Mouse (Mus musculus) liver, embryonic 11.5 days (tissue): Measurements from ENCODE around the gene Ctsc. TPM values are rescaled to one million over a fixed set of nuclear protein-coding genes. Genes with fewer than 3 reads are reported as not detected.
A peak's percentile ranks its signal among the peaks of the same experiment; 100 is the strongest.

ENCODE experiments used
- ATAC-seq: fragments of 200-750 bp; cut with Nextera tagmentation; replicated peaks from 2 replicates; pipeline ENCODE4 v1.8.0; 2017; ENCODE audit warnings: moderate number of reproducible peaks, mild to moderate bottlenecking, moderate TSS enrichment, moderate library complexity; ENCODE audit not compliant: low FRiP score
- DNase-seq: peaks from one replicate; pipeline ENCODE4 v3.0.0-alpha.2; 2017; ENCODE audit warnings: low spot score
- H3K27ac ChIP-seq: fragments of 300-500 bp; sonication (generic); 2 replicates; pipeline ENCODE4 v1.5.1; 2014; ENCODE audit warnings: mild to moderate bottlenecking, low read depth, low read length, control low read depth
- H3K27me3 ChIP-seq: fragments of 300-500 bp; sonication (generic); replicated peaks from 2 replicates; pipeline ENCODE4 v1.6.1; 2014; ENCODE audit warnings: low read length, mixed read lengths; ENCODE audit not compliant: control insufficient read depth, insufficient read depth
- H3K36me3 ChIP-seq: fragments of 300-500 bp; sonication (generic); 2 replicates; pipeline ENCODE4 v1.6.1; 2014; ENCODE audit warnings: mild to moderate bottlenecking, low read length, moderate library complexity, mixed read lengths; ENCODE audit not compliant: control insufficient read depth, insufficient read depth
- H3K4me1 ChIP-seq: fragments of 300-500 bp; sonication (generic); replicated peaks from 2 replicates; pipeline ENCODE4 v1.6.1; 2014; ENCODE audit warnings: low read length, mixed read lengths; ENCODE audit not compliant: control insufficient read depth, insufficient read depth
- H3K4me2 ChIP-seq: fragments of 300-500 bp; sonication (generic); 2 replicates; pipeline ENCODE4 v1.6.1; 2014; ENCODE audit warnings: mild to moderate bottlenecking, control low read depth, moderate library complexity
- H3K4me3 ChIP-seq: fragments of 300-500 bp; sonication (generic); 2 replicates; pipeline ENCODE4 v1.5.1; 2014; ENCODE audit warnings: low read depth, low read length, control low read depth
- H3K9ac ChIP-seq: fragments of 300-500 bp; sonication (generic); 2 replicates; pipeline ENCODE4 v1.6.1; 2014; ENCODE audit warnings: low read depth, low read length, control low read depth
- H3K9me3 ChIP-seq: fragments of 300-500 bp; sonication (generic); 2 replicates; pipeline ENCODE4 v1.6.1; 2016; ENCODE audit warnings: low read length, inconsistent platforms, mixed read lengths; ENCODE audit not compliant: control insufficient read depth
- WGBS: fragments of 180-500 bp; shearing (Covaris S2); extraction: QIAGEN DNeasy Blood & Tissue Kit; methylation state at CpG from one replicate; pipeline ENCODE4 v1.1.7; 2014; 5-methylcytosine and 5-hydroxymethylcytosine counted together
- polyA plus RNA-seq: library from polyadenylated mRNA; unstranded; fragments of >200 nt; fragmentation: Nextera tagmentation; extraction: Ambion mirVana; gene quantifications from 2 replicates; pipeline ENCODE4 v1.2.1, GENCODE M21; 2014

The Ctsc gene
- polyA plus RNA-seq, 1 experiment from 2014 or later: 63.9 TPM

GRCm38 (mm10) chr7:88254884-88255283 lies 23.0 kb upstream of the Ctsc start:
- DNase-seq (no peak), ATAC-seq (no peak)
- Histone ChIP-seq H3K9me3 (no peaks in the 10 kb centered on the region), H3K9ac (no peak overlapping the region), H3K4me1 (no peaks in the 10 kb centered on the region), H3K27ac (no peak overlapping the region), H3K27me3 (no peaks in the 10 kb centered on the region), H3K36me3 (no peaks in the 10 kb centered on the region), H3K4me3 (no peak overlapping the region), H3K4me2 (no peak overlapping the region)

DNA sequence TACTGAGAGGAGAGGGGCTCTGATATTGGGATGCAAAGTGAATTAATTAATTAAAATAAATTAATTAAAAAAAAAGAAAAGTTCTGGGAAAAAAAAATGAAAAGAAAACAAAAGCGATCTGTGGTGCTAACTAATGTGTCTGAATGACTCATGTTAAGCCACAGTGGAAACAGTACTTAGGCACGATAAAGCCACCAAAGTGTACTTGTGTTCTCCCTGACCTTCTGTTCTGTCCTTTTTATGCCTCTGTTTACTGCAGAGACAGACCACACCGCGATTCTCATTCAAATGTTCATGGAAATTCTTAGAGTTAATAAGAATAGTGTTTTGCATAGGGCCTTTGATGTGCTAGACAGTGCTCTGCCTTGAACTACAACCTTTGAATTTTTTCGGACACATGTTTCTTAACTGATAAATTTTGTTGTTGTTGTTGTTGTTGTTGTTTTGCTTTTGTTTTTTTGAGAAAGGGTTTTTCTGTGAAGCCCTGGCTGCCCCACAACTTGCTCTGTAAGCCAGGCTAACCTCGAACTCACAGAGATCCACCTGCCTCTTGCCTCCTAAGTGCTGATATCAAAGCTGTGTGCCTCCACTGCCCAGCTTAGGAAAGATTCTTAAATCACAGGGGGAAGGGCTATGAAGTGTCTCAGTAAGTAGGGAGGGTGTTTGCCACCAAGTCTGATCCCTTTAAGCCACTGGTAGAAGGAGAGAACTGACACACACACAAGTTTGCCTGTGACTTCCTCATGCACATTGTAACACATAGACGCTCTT lies 18.5 kb upstream of the Ctsc start:
- no peak overlapping the region for H3K4me3 ChIP-seq
- 71% methylated on average over 7 of the region's 7 CpGs for WGBS
- ATAC-seq (no peak), DNase-seq (no peak)
- H3K4me1 ChIP-seq: no peaks in the 10 kb centered on the region
- no peaks in the 10 kb centered on the region for H3K36me3 ChIP-seq
- H3K9ac ChIP-seq: no peak overlapping the region
- no peak overlapping the region for H3K4me2 ChIP-seq
- H3K9me3 ChIP-seq: no peaks in the 10 kb centered on the region
- H3K27me3 ChIP-seq: no peaks in the 10 kb centered on the region
- no peak overlapping the region for H3K27ac ChIP-seq

DNA sequence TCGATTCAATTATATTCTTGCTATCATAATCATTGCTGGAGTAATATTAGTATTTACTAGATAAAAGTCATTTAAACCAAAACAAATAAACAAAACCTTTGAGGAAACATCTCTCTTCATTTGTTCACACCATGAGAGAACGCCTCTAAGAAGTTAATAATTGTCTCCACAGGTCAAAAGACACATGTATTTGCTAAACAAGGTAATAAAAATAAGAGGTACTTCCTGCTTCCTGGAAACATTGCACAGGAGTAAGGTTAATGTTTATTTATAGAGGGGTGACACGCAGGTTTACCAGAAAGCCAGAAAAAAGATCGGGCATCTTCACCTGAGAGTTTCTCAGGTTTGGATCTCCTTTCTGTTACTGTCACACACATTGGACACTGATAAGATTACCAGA lies 16.1 kb upstream of the Ctsc start:
- no peak for DNase-seq
- H3K9me3 ChIP-seq: no peaks in the 10 kb centered on the region
- no peaks in the 10 kb centered on the region for H3K36me3 ChIP-seq
- no peak for ATAC-seq
- H3K4me2 ChIP-seq: no peak overlapping the region
- no peak overlapping the region for H3K27ac ChIP-seq
- no peak overlapping the region for H3K4me3 ChIP-seq
- no peak overlapping the region for H3K9ac ChIP-seq
- 70% methylated on average over 4 of the region's 4 CpGs for WGBS
- H3K27me3 ChIP-seq: no peaks in the 10 kb centered on the region
- H3K4me1 ChIP-seq: no peaks in the 10 kb centered on the region

- no peaks in the 10 kb centered on the region for H3K27me3 ChIP-seq
- WGBS: 64% methylated on average over 5 of the region's 5 CpGs
- DNase-seq (no peak), ATAC-seq (no peak; the same call in 1 of the 2 replicates)
- no peak overlapping the region for H3K9ac ChIP-seq
- no peak overlapping the region for H3K4me2 ChIP-seq
- H3K27ac ChIP-seq: no peak overlapping the region
- H3K4me3 ChIP-seq: no peak overlapping the region
- H3K9me3 ChIP-seq: no peaks in the 10 kb centered on the region
- no peaks in the 10 kb centered on the region for H3K4me1 ChIP-seq
- H3K36me3 ChIP-seq: no peaks in the 10 kb centered on the region
Observed at GRCm38 (mm10) chr7:88264861-88265260, 13.0 kb upstream of the Ctsc start.

- WGBS: 83% methylated on average over 1 of the region's 1 CpGs
- Histone ChIP-seq H3K4me3 (no peak overlapping the region), H3K27me3 (no peaks in the 10 kb centered on the region), H3K4me2 (no peak overlapping the region), H3K27ac (no peak overlapping the region), H3K9ac (no peak overlapping the region), H3K36me3 (no peaks in the 10 kb centered on the region), H3K9me3 (no peaks in the 10 kb centered on the region), H3K4me1 (no peaks in the 10 kb centered on the region)
- DNase-seq: no peak
- ATAC-seq: no peak
Observed at GRCm38 (mm10) chr7:88269913-88270312, 8.0 kb upstream of the Ctsc start.

- 33% methylated on average over 2 of the region's 2 CpGs for WGBS
- Histone ChIP-seq H3K4me2 (no peak overlapping the region), H3K27me3 (no peaks in the 10 kb centered on the region), H3K27ac (no peak overlapping the region), H3K4me1 (no peaks in the 10 kb centered on the region), H3K36me3 (no peaks in the 10 kb centered on the region), H3K9ac (no peak overlapping the region), H3K4me3 (no peak overlapping the region), H3K9me3 (no peaks in the 10 kb centered on the region)
- ATAC-seq: no peak
- DNase-seq: no peak
Observed at GRCm38 (mm10) chr7:88271531-88271930, 6.4 kb upstream of the Ctsc start.

GRCm38 (mm10) chr7:88276914-88277765 lies 745 bp upstream of the Ctsc start:
- peaks cover 10% of the 10 kb centered on the region; the same call in 1 of the 2 replicates for H3K4me1 ChIP-seq
- 0 out of 2 replicates have a peak overlapping the region, but pooled peaks have one; percentile 43 for H3K9ac ChIP-seq
- no peaks in the 10 kb centered on the region for H3K27me3 ChIP-seq
- ATAC-seq (no peak; the same call in 1 of the 2 replicates), DNase-seq (no peak)
- H3K27ac ChIP-seq: no peak overlapping the region
- peak overlapping the region; percentile 62 for H3K4me3 ChIP-seq
- WGBS: 27% methylated on average over 7 of the region's 7 CpGs
- peak overlapping the region; percentile 88 for H3K4me2 ChIP-seq
- no peaks in the 10 kb centered on the region for H3K36me3 ChIP-seq
- no peaks in the 10 kb centered on the region for H3K9me3 ChIP-seq

GRCm38 (mm10) chr7:88278628-88279196 lies 827 bp downstream of the Ctsc start:
- Histone ChIP-seq H3K4me2 (peak overlapping the region; percentile 88), H3K4me3 (peak overlapping the region; percentile 62), H3K36me3 (no peaks in the 10 kb centered on the region), H3K27me3 (no peaks in the 10 kb centered on the region), H3K27ac (no peak overlapping the region), H3K4me1 (peaks cover 10% of the 10 kb centered on the region; the same call in 1 of the 2 replicates), H3K9ac (peak overlapping the region; percentile 64; the same call in 1 of the 2 replicates), H3K9me3 (no peaks in the 10 kb centered on the region)
- DNase-seq: no peak
- ATAC-seq: no peak; the same call in 1 of the 2 replicates
- 21% methylated on average over 8 of the region's 8 CpGs for WGBS
